Mouse (Mus musculus) liver, embryonic 14.5 days (tissue): ENCODE results near the gene Fem1a.

Experiments
- CTCF ChIP-seq: IDR thresholded peaks from 2 replicates; pipeline ENCODE4 v1.5.1; 2016; ENCODE audit warnings: antibody characterized with exemption, low read depth, control low read depth
- EP300 ChIP-seq: IDR thresholded peaks from 2 replicates; pipeline ENCODE4 v1.6.1; 2016; ENCODE audit warnings: antibody characterized with exemption, low read depth

DNA sequence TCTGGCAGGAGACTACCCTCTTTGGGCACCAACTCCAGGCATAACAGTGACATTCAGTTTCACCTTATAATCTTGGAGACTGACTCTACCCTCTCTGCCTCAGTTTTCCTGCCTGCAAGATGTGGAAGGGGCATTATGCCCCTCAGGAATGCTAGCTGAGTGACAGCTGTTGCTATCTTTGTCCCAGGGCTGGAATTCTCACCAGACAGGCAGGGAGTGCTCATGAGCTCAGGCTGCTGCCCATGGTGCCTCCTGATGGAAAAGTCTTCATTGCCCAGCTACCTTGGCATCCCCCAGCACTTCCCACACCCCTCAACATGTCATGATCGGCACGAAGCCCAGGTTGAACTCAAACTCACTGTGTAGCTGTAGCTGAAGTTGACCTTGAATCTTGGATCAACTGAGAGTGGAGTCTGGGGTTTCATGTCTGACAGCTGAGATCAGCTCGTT, 6.1 kb downstream of the Fem1a start:
- no peak for TF ChIP-seq EP300
- no peak for TF ChIP-seq CTCF
